Mouse (Mus musculus) E14TG2a.4 (cell line): ENCODE data around the gene Osbpl10.

ENCODE experiments used
- CTCF ChIP-seq: conservative IDR thresholded peaks from 2 replicates; pipeline ENCODE4 v1.5.1; 2014; ENCODE audit warnings: low read length
- NANOG ChIP-seq: IDR thresholded peaks from 2 replicates; pipeline ENCODE4 v1.6.1; 2014; ENCODE audit warnings: borderline replicate concordance, low read length, mixed read lengths

- peak; percentile 49 for TF ChIP-seq CTCF
- no peak for TF ChIP-seq NANOG
Observed at GRCm38 (mm10) chr9:115023137-115023536, 44.8 kb downstream of the Osbpl10 start.
